Mouse (Mus musculus) kidney, adult 9 months (tissue): ENCODE results near the gene Ankar.

ENCODE experiments used
- DNase-seq: peaks from one replicate; pipeline ENCODE4 v3.0.0; 2022

The Ankar gene

DNA sequence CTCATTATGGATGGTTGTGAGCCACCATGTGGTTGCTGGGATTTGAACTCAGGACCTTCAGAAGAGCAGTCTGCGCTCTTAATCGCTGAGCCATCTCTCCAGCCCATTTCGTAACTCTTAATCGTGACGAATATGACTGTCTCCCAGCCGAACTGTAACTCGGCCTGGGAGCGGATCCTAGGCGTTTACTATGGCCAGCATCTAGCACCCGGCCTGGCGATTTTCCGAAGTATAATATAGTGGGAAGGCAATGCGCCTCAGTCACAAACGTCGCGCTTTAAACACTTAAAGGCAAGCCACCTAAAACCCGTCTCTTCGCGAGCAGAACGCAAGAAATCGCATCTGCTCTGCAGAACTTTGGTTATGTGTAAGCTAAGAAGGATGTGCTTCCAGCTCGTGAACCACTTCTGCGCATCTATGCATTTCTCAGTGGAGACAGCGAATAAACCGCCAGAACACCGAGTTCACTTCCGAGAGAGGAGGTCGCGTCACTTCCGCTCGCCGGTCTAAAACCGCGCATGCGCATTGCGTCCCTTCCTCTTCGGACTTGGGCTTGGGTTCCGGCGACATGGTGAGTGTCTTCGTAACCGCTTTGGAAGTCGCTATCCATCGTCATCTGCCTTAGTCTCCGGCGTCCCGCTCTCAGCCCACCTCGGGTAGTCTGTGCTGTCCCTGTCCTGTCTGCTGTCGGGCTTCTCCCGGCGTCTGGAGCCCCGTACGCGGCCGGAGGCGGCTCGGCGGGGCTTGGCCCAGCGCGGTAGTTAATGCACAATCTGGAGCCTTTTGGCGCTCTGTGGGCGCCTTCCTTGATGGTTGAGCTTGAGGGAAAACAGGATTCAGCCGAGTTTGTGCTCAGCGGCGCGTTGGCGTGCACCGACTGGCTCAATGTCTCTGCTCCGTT is 10.6 kb upstream of the Ankar start, which contains the start of gene Rpl37a:
Rpl37a (plus strand) TSS at position 538 of the 901 bp plus-strand sequence.
- peak; percentile 96 for DNase-seq

DNA sequence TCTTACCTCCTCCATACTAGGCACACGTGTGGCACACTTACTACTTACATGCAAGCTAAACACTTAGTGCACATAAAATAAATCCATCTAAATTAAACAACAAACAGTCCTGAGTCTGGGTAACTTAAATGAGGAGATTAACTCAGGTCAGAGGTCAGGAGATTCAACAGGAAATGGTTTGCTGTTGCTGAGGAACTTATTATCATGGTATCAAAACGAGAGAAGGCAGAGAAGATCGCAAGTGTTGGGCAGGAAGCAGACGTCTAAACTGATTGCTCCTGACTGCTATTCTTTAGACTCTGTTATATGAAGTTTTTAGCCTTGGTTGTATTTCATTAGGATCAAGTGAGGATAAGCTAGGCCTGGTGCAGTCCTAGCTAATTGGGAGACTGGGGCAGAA is 7.1 kb upstream of the Ankar start:
- no peak for DNase-seq

DNA sequence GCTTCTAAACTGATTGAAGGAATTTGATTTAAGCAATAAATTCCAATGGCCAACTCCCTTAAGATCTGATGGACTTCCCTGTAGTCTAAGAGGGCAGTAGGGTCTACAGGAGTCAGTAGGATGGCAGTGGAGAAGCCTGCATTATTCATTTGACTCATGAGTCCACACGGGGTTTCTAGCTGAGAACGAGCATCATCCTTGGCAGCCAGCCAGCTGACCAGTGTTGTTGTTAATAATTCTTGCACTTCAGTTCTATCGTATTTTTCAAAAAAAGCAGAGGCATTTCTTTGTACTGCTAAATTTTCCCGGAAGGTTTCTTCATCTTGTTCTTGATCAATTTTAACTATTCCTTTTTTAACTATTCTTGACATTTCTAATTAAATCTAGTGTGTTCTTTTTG is 1.7 kb downstream of the Ankar start:
- DNase-seq = no peak

DNA sequence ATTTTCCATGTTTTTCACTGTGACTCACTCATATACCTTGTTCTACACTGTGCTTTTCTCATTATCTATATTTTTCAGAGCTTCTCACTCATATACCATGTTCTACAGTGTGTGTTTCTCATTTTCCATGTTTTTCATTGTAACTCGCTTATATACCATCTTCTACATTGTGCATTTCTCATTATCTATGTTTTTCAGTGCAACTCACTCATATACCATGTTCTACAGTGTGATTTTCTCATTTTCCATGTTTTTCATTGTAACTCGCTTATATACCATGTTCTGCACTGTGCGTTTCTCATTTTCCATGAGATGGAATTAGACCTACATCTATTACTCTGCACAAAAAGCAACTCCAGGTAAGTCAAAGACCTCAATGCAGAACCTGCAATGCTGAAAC is 4.1 kb downstream of the Ankar start:
- DNase-seq = no peak

DNA sequence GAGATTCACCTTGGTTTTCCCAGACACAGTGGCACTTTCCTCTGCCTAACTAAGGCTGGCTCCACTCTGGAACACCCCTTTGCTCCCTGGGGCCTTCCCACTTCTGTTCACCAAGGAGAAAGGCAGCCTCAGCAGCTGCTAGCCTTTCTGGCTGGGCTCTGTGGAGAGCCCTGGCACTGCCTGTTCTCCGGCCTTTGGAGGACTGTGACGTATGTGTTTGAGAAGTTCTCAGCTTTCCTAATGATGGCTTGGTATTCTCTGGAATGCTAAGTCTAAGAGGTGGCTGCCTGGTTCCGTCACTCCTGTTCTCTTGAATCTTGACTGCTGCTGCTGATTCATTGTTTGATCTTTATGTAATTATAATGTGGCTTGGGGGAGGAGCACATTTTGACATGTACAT is 27.3 kb downstream of the Ankar start:
- DNase-seq = no peak

DNA sequence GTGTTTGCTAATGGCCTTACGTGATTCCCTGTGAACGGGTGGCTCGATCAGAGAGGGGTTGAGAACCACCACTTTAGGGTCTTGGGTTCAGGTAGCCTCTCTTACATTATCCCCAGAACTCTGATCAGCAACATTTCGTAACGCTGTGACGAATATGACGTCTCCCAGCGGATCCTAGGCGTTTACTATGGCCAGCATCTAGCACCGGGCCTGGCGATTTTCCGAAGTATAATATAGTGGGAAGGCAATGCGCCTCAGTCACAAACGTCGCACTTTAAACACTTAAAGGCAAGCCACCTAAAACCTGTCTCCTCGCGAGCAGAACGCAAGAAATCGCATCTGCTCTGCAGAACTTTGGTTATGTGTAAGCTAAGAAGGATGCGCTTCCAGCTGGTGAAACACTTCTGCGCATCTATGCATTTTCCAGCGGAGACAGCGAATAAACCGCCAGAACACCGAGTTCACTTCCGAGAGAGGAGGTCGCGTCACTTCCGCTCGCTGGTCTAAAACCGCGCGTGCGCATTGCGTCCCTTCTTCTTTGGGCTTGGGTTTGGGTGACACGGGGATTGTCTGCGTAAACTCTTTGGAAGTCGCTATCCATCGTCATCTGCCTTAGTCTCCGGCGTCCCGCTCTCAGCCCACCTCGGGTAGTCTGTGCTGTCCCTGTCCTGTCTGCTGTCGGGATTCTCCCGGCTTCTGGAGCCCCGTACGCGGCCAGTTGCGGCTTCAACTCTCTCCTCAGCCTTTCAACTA is 59.5 kb downstream of the Ankar start:
- DNase-seq = peak; percentile 35

DNA sequence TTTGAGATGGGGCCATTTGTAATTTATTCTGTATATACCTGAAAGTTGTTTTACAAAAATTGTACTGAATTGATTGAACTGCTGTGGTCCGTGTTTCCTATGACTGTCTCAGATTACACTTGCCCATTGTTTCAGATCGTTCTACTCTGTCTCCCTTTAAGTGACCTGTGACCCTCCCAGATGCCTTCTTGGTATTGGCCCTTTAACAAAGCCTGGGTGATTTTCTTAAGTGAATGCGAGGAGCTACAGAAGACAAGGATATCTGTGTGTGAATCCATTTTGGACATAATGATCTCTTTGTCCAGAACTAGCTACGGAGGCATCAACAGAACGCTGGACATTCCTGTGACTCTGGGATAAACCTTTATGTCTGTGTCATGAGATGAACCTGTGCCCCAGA is 65.2 kb downstream of the Ankar start:
- DNase-seq = no peak

DNA sequence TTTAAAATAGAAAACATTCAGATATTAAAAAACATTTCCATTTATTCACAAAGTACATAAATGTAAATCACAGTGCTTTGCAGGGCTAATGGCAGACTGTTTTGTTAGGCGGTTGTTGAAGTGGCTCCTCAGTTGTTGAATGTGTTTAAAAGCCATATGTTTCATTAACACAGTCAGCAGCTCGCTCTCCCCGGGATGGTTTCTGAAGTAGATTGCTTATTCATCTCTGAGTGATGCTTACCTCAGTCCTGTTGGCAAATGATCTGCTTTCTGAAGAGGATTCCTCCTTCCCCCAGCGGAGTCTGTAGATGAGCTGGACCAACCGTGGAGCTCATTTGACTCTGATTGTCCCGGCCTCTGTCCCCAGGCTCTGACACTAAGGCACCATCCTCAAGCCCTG is 88.2 kb downstream of the Ankar start:
- no peak for DNase-seq

DNA sequence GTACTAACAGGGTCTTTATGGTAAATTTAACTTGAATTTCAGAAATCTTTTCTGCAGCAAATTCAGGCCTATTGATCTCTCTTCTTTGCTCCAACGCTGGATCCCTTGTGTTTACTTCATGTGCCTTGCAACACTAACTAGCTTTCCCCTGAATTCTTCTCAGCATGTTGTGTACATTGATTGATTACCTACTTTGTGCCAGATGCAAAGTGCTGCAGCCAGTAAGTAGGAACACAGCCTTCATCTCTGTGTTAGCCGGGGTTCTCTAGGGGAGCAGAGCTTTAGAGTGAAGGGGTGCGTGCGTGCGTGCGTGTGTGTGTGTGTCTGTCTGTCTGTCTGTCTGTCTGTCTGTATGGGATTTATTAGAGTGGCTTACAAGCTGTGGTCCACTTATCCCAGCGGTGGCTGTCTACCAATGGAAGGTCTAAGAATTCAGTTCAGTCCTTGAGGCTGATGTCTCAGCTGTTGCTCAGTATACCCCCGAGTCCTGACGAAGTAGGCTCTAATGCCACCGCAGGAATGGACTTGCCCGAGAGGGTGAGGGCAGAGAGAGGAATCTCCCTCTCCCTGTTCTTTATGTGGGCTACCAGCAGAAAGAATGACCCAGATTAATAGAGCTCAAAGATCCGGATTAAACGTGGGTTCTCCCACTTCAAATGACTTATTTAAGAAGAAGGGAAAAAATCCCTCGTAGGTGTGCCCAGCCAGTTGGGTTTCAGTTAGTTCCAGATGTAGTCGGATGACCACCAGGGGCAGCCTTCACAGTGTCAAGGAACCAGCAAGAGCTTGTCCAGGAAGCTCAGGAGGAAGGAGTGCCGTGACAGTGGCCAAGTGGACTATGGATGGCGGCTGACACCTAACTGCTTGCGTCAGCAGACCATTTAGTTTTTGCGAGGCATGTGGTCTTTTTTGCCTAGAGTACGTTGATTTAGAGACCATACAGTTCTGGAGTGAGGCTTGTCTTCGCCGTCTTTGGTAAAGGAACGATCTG is 90.2 kb downstream of the Ankar start:
- peak; percentile 77 for DNase-seq

DNA sequence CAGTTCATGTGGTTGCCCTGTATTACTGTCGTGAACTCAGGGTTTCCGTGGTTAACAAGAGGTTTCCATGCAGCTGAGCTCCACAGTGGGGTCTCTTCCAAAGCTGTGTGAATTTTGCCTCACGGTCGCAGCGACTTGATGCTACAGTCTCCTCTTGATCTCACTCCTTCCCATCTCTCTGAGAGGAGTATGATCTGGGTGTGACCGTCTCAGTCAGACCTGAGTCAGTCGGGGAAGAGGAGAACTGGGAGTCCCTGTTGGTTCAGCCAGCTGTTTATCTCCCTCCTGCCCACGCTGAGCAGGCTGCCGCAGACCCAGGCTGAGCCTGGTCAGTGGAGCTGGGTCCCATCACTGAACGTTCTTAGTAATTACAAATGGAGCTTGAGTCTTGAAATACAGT is 91.2 kb downstream of the Ankar start:
- no peak for DNase-seq

DNA sequence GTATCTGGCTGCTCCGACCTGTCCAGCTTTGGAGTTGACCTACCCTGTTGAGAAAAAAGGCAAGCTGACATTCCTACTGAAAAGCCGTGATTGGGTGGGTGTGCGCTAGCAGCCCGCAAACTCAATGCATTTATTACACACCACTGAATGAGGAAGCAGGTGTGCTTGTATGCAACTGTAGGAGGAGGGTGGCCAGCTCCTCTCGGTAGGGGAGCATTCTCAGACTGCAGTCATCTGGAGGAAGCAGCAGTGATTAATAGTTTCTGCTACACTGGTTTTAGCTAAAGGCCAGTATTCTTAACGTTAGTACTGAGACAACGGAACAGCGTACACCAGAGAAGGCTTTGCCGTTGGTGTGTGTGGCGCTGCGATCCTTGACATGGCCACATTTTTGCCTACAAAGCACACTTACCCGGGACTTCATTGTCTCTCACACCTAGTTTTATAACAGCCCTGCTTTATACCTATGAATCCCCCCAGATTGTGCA is 94.1 kb downstream of the Ankar start:
- no peak for DNase-seq

DNA sequence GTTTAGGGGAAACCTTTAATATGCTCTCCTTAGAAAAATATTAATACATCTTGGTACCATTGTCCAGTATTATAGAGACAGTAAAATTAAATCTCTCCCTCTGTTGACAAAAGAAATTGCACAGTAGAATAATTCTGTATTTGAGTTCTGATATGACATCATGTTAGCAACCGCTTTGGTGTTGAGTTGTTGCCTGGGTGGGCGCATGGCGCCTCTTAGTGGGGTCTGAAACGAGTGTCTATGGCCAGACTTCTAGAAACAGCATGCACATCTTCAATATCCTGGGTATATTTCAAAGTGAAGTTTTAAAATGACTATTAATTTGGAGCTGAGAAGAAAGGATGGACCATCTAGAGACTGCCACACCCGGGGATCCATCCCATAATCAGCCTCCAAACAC is 97.6 kb downstream of the Ankar start:
- no peak for DNase-seq

DNA sequence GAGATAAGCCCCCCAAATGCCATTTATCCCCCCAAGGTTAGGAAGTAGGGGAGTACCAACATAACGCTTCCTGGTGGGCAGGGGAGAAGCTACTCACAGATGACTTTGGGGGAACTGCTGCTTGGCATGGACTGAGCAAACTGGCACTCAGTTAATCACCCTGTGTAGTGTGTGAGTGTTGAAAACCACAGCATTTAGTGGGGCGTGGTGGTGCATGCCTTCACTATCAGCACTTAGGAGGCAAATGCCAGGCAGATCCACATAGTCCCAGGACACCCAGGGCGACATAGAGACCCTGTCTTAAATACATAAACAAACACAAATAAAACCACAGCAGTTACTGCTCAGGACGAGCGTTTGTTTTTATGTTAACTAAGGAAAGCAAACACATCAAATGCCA is 98.2 kb downstream of the Ankar start:
- DNase-seq = no peak

DNA sequence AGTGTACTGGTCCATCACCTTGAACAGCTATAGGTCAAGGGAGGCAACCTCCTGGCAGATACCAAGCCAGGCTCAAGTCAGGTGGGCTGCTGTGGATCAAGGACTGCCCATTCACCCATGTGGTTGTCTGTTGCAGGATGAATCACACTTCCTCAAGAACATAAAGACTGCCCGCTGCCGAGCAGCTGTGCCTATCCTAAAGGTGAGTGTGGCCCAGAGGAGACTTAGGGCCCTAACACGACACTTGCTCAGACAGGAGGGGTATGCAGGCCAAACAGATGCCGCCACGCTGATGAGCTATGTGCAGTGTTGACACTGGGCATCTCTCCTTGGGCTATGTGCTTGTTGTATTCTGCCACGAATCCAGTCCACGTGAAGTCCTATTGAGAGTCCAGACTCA is 99.1 kb downstream of the Ankar start:
- DNase-seq = no peak

DNA sequence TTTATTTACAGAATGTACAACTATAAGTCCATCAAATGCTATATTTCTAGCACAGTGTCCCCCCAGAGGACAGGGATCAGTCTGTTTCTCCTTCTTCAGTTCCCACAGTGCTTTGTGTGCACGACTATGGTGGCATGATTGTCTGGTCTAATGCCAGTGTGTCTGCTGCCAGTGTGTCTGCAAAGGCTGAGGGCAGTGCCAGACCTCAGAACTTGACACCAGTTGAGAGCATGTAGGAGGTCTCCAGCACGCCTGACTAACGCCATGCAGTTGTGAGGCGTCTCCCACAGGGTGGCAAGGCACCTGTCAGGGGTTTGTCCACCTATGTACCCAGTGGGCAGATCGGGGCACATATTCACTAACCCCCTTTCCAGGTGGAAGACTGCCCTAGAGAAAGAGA is 99.6 kb downstream of the Ankar start:
- DNase-seq = no peak

DNA sequence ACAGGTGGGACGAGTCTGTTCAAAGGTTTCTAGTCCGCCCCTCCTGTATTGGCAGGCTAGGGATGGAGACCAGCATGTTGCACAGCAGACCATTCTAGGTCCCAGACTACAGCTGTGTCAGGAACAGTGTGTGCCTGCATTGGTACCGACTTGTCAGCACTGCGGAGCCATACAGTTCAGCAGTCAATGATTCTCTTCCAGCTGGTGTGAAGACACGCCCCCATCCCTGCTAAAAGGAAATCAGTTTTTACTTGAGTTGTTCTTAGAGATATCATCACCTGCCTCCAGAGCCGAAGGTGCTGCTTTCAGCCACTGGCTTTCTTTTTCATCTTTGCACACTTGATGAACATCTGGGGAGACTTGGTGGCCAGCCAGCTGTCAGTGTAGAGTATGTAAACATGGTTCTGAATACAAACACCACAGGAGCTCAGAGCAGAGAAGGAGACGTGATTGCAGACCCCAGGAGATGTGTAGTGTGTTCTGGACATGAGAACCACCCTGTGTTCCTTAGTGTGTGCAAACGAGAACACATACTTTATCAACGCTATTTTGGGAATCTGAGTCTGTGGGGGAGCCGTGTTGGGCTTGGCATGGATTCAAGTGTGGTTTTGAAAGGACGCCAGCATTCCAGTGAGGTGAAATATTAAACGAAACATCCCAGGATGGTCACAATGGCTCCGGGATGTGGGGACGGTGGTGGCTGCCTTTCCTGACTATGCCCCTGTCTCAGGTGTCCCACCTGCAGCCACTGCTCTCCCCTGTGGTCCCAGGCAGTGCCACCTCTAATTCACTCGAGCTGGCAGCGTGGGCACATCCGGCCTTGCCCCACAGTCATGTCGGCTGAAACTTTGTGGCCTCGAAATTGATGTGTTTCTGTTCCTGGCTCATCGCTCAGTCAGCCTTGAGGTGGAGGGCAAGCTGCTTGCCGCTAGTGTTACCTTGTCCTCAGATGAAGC is 101.0 kb downstream of the Ankar start:
- peak; percentile 80 for DNase-seq

DNA sequence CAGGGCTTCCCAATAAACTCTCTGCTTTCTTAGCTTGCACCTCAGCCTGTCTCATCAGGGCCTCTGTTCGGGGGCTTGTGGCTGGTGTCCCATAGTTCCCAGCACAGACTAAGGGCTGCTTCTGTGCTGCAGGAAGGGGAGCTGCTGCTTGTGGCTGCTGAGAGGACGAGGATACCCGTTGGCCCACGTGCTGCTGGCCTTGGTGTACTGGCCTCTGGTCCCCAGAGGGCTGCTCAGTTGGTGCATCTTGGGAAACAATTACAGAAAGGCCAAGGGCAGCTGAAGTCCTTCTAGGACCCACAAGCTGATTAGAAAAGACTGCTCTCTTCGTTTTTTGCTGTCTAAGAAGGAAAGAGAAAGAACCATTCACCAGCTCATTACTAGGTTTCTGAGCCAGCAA is 104.1 kb downstream of the Ankar start:
- DNase-seq = no peak

DNA sequence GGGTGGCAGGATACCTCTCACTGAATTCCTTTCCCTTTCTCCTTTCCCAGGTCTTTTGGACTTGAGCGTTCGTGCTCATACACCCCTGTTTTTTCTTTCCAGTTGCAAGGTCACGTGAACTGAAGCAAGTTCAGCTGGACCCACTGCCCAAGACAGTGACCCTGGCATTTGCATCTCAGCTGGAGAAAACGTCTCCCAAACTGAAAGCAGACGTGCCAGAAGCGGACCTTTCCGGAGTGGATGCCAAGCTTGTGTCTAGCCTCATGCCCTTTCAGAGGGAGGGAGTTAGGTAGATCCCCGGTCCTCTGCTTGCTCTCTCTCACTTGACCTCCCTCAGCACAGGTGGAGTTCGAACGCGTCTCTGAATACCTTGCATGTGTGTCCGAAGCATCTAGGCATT is 104.7 kb downstream of the Ankar start:
- DNase-seq = no peak

DNA sequence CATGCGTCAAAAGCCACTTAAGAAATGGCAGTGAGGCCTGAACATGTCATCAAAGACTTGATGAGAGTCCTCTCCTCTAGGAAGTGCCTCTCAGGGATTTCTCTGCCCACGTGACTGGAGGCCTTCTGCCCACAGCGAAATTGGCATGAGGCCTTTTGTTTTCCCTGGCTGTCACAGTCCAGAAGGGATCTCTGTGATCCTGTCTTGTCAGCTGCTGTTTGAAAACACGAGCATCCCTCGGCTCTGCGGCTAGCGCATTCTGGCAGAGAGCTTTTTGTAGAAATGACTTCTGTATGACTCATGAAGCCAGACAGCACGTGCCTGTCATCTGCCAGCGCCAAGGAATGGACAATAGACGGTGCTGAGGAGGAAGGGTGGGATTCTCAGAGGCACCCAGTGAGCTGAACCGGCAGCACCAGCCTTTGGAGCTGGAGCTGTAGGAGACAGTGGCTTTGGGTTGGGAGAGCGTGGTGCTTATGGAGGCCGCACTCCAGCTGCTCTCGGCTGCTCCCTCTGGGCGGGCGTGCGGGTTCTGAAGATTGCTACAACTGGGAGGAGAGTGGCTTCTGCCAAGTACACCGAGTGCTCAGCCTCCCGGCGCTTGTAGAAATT is 106.9 kb downstream of the Ankar start:
- peak; percentile 61 for DNase-seq
